Mouse (Mus musculus): ENCODE data around the gene Agfg1. TPM values are rescaled to one million over a fixed set of nuclear protein-coding genes. Genes with fewer than 3 reads are reported as not detected.

Agfg1 gene
- total RNA-seq, 2 experiments from 2014 or later: 69.3 to 74.0 TPM

DNA sequence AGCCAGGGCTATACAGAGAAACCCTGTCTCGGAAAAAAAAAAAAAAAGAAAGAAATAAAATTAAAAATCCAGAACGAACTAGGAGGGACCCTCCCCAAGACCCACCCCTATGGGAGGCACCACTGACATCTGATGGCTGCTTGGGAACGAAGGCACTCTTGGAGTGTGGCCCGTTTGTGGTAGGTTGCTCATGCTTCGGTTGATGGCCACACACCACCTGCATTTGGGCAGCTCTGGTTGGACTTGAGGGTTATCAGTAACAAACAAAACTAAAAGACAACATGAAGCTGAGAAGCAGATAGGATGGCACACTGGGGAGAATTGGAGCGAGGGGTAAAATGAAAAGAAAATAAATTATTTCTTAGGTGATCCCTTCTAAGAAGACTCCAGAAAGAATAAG, 15.1 kb upstream of the Agfg1 start:
- DNase-seq (ENCODE audit: low spot score in 2 of 2): no peak

- DNase-seq (ENCODE audit: low spot score in 2 of 2): no peak
Observed at GRCm38 (mm10) chr1:82825256-82825655, 14.0 kb upstream of the Agfg1 start.

GRCm38 (mm10) chr1:82825783-82826182, 13.5 kb upstream of the Agfg1 start:
- DNase-seq (ENCODE audit: low spot score in 2 of 2): no peak

- DNase-seq (ENCODE audit: low spot score in 2 of 2): no peak
Observed at GRCm38 (mm10) chr1:82826911-82827310, 12.4 kb upstream of the Agfg1 start.

DNA sequence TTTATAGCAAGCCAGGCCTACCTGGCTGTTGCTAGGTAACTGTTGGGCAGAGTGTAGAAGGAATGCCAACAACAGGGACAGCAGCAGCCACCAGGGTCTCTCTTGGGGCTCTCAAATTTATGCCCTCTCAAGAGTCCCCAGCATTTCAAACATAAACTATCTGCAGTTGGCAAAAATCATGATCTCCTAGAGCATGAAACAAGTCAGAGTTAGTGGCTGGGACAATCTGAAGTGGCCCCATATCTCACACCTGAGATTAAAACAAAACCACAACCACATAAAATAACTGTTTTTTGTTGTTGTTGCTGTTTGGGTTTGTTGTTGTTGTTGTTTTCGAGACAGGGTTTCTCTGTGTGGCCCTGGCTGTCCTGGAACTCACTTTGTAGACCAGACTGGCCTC, 8.5 kb upstream of the Agfg1 start:
- DNase-seq (ENCODE audit: low spot score in 2 of 2): no peak

- no peak for DNase-seq (ENCODE audit: low spot score in 2 of 2)
Observed at GRCm38 (mm10) chr1:82831547-82832240, 7.6 kb upstream of the Agfg1 start.

- no peak for DNase-seq (ENCODE audit: low spot score in 2 of 2)
Observed at GRCm38 (mm10) chr1:82832495-82833021, 6.7 kb upstream of the Agfg1 start.

- DNase-seq (ENCODE audit: low spot score in 2 of 2): no peak
Observed at GRCm38 (mm10) chr1:82833501-82833900, 5.8 kb upstream of the Agfg1 start.

- no peak for DNase-seq (ENCODE audit: low spot score in 2 of 2)
Observed at GRCm38 (mm10) chr1:82834572-82834971, 4.7 kb upstream of the Agfg1 start.

DNA sequence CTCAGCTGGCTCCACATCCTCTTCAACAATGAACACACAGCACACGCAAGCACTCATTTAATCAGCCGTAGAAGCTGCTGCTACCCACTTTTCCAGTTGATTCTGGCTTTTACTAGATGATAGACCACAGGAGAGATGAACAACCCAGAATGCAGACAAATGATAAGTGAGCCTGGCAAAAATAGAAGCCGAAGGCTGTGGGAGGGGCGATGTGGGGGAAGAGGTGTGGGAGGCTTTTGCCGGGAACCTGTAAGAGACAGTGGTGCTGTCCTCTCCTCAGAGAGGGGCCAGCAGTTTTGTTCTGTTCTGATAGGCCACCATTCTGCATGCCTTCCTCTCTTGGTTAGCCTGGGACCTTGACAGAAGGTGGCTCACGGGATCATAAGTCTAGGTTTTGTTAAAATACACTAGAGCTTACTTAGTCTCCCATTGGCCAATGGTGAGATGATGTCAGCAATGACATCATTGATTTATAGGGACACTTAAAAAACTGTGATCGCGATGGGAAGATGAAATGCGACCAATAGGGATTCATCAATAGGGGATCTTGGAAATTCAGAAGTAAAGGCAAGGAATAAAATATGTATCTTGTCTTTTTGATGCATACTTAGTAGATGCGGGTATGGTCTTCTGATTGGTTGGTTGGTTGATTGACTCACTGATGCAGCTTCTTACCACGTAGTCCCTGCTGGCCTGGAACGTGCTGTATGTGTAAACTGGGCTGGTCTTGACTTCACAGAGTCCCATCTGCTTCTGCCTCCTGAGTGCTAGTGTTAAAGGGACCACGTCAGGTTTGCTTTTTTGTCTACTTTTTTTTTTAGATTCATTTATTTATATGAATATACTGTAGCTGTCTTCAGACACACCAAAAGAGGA, 2.7 kb upstream of the Agfg1 start:
- no peak for DNase-seq (ENCODE audit: low spot score in 2 of 2)

DNA sequence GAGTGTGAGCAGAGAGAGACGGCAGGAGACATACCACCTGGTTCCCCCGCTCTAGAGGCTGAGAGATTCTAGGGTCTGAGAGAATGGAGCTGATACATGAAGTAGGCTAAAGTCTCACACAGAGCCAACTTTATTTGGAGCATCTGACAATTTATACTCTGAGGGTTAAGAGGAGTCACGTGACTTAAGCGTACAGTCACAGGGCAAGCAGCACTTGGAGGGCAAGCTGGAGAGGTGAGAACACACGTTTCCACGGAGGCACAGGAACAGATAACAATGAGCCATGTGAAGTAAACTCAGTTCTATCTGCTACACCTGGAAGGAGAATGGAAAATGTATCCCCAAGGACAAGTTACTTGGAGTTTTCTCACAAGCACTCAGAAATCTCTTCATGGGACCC, 1.7 kb upstream of the Agfg1 start:
- DNase-seq (ENCODE audit: low spot score in 2 of 2): no peak

GRCm38 (mm10) chr1:82838469-82839295, 601 bp upstream of the Agfg1 start:
- no peak for DNase-seq (ENCODE audit: low spot score in 2 of 2)

DNA sequence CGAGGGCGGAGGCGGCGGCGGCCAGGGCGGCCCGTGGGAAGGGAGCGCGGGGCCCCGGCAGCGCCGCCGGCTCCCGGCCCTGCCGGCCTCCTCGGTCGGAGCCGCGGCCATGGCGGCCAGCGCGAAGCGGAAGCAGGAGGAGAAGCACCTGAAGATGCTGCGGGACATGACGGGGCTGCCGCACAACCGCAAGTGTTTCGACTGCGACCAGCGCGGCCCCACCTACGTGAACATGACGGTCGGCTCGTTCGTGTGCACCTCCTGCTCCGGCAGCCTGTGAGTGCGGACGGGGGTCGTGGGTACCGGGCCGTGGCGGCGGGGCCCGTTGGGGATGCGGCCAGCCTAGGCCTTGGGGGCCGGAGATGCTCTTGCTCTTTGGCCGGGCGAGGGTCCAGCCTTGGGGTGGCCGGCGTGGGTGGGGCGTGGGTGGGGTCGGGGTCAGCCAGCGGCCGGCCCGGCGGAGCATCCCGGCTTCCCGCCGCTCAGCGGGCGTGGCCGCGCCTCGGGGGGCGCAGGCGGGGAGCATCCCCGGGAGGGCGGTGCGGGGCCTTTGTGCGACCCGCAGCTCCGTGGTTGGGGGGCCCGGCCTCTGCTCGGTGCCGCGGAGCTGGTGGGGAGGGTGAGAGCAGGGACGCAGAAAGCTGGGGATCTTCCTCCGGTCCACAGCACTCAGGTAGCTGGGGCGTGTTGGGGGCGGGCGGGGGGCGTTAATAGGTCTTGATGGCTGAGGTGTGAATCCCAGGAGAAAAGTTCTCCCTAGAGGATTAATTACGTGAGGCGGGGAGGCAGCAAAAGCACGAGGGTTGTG, 535 bp downstream of the Agfg1 start:
- no peak for DNase-seq (ENCODE audit: low spot score in 2 of 2)

- no peak for DNase-seq (ENCODE audit: low spot score in 2 of 2)
Observed at GRCm38 (mm10) chr1:82855729-82856128, 16.4 kb downstream of the Agfg1 start.

DNA sequence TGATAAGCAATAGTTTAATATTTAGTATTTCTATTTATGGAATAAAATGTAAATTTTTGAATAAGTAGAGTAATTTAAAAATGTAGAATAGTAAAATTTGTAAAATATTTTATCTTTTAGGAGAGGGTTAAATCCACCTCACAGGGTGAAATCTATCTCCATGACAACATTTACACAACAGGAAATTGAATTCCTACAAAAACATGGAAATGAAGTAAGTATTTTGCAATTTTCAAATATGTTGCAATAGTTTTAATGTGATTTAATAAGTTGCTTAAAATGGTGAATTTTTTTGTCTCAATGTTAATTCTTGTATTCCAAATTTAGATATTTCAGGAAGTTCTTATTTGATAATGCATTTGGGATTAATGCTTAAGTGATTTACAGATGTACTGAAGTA, 19.0 kb downstream of the Agfg1 start:
- DNase-seq (ENCODE audit: low spot score in 2 of 2): no peak

- DNase-seq (ENCODE audit: low spot score in 2 of 2): no peak
Observed at GRCm38 (mm10) chr1:82860391-82860790, 21.1 kb downstream of the Agfg1 start.

- no peak for DNase-seq (ENCODE audit: low spot score in 2 of 2)
Observed at GRCm38 (mm10) chr1:82870202-82870601, 30.9 kb downstream of the Agfg1 start.

GRCm38 (mm10) chr1:82879172-82879571, 39.9 kb downstream of the Agfg1 start:
- DNase-seq (ENCODE audit: low spot score in 2 of 2): no peak

DNA sequence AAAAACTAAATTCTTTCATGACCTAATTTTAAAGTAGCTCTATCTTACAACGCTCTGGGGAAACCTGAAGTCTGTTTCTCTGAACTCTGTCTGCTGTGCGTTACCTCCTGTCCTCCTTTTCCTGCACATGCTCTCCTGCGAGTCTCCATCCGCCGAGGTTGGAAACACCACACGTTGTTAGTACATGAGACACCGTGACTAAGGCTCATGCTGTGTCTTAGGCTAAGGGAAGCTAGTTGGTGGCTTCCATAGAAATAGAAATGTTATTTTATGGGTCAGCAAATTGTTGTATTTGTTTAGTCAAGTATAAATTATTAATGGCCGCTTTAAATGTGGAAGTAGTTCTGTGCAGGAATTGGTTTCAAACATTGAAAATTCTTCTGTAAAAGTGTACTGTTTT, 40.9 kb downstream of the Agfg1 start:
- DNase-seq (ENCODE audit: low spot score in 2 of 2): no peak

DNA sequence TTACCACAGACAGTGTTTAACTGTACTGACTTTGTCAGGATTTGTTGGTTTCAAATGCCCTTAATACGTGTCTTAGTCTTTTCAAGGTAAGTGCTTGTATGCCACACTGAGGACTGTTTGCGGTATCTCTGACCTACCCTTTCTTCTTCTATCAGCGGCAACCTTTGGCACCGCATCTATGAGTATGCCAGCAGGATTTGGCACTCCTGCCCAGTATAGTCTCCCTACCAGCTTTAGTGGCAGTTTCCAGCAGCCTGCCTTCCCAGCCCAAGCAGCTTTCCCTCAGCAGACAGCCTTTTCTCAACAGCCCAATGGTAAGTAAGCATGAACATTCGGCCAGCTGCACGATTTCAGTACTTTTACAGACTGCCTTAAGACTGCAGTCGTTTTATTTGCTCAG, 54.0 kb downstream of the Agfg1 start:
- DNase-seq (ENCODE audit: low spot score in 2 of 2): no peak

- no peak for DNase-seq (ENCODE audit: low spot score in 2 of 2)
Observed at GRCm38 (mm10) chr1:82900567-82900966, 61.3 kb downstream of the Agfg1 start.

Data from layer of hippocampus, adult 18-20 months (tissue).